Mouse (Mus musculus) left cerebral cortex, adult 18-20 months (tissue): ENCODE data around the gene Abcb6. TPM values are rescaled to one million over a fixed set of nuclear protein-coding genes. Genes with fewer than 3 reads are reported as not detected.
A peak's percentile ranks its signal among the peaks of the same experiment; 100 is the strongest.

Source experiments
- DNase-seq, 2 experiments: peaks; one replicate each; pipeline ENCODE4 v3.0.0; 2021 to 2022; ENCODE audit warnings: low spot score in 2 of 2, mixed read lengths in 1 of 2
- total RNA-seq, 2 experiments: library from RNA; stranded (reverse); gene quantifications; 2 replicates each; pipeline ENCODE4 v1.2.3; 2021

Abcb6 gene
- total RNA-seq, 2 experiments from 2014 or later = 20.4 to 22.2 TPM

DNA sequence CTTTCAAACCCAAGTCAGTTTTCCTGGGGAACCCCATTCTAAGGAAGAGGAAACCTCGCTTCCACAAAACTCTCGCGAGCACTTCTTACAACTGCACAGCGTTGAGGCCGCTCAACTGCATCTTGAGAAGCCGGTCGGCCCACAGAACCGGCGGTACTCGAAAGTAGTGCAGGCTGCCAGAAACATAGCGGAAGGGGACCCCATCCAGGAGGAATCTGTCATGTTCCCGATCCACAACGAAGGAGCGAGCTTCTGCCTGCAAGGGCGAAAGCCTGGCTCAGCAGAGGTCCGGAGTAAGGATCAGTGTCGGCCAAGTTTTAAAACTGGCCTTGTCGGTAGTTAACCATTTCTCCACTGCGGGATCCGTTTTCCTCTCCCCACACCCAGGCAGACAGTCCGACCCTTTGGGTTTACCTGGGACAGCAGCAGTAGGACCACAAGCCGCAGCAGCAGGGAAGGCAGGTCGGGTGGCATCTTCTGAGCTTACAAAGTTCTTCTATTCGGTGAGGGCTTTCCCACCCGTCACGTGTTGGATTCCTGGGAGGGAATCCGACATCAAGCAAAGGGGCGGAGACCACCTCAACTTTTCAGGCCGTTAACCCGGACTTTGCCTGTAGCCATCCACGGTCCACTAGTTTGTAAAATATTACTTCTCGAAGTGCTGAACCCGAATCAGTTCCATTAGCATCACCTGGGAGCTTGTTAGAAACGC lies 28.9 kb upstream of the Abcb6 start:
- DNase-seq = no peak

DNA sequence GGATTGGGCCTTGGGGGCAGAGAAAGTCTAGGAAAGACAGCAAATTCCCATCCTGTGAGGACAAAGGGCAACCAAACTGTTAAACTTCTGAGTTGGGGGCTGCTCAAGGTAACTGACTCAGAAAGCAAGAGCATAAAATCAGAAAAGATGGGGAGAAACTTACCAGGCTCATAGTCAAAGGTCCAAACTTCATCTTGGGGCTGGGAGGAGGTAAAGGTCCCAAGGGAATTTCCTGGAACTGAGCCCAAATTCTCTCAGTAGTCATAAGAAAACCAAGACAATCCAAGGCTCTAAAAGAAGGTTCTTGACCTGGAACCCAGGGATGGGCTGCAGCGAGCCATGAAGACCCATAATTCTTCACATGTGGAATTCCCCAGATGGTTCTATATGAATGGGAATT lies 21.0 kb upstream of the Abcb6 start:
- DNase-seq = no peak

DNA sequence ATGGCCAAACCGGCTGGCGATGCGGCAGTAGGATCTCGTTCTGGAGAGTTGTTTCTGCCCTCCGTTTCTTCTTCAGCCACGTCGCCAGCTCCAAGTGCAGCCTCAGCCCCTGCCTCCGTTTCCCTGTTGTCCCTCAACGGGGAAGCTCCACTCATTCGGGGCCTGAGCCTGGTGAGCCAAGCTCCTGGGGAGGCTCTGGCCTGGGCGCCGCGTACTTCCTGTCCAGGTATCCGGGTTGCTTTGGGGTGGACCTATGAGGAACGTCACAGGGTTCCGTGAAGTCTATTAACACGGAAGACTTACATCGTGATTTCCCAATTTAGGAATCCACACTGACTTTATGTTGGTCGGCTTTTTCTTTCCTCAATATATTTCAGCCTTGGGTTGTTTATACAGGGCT lies 12.3 kb upstream of the Abcb6 start:
- no peak for DNase-seq

DNA sequence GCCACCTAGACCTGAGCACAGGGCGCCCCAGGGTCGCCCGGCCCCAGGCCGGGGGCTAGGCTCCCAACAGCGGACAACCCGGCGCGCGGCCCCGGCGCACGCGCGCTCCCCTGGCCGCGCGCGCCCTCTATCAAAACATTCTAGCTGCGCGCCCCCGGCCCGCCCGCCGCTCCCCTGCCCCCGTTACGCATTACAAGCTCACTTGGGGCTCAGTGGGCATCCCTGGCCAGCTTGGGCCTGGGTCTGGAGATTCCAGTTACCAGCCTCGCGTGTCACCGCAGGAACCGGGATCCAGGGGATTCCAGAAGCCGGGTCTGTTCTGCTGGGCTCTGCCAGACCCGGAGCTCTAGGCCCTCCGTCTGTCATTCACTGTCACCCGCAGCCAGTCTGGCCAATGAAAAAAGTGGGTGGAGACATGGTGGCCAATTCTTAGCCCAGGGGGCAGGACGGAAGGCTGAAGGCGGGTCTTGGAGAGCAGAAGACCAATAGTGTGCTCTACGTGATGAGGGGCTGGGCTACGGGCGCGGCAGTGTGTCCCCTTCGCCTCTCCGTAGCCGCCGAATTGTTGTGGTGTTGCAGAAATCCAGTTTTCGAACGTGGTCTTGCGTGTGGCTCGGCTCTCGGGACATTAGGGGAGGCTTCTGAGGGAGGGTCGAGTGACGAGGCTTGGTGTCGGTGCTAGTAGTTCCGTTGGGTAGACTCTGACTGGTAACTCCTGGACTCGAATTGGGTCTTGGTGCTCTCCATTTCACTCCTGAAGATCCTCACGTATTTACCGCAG lies 11.6 kb upstream of the Abcb6 start, which contains the start of the genes Ankzf1 and Atg9a:
Ankzf1 (plus strand) TSS at position 530 of the 781 bp plus-strand sequence.
Atg9a (minus strand) TSS at position 575 of the 781 bp plus-strand sequence.
- peak; percentile 92 to 95 for DNase-seq

DNA sequence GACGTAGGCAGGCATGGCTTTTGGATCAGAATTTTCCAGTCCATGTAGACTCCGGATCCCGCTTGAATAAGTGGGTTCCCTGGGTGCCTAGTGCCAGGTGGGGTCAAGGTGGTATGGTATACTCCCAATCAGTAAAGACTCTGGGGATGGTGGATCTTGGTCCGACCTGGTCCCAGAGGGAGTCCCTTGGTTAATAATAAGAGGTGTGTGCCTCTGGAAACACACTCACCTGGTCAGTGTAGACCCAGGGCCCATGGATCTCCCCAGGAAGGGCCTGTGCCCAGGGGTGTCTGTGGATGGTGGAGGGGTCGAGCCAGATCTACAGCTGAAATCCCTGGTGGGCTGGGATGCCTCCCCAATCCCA lies 11.0 kb upstream of the Abcb6 start:
- no peak for DNase-seq

DNA sequence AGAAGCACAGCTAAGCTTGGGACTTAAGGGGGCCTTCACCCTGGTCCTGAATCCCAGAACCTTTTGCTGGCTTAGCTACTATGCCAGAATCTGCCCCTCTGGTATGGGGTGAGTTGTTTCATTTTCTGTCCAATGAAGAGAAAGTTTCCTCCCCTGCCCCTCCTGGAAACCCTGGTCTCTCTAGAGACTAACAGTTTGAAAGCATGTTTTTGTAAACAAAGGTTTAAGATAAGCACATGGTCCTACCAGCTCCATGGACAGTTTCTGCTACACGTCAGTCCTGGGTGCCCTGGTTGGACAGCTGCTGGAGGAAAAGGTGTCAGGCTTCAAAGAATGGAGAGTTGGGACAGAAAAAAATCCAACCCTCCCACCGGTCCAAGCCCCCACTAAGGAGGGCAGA lies 10.4 kb upstream of the Abcb6 start:
- DNase-seq = no peak

DNA sequence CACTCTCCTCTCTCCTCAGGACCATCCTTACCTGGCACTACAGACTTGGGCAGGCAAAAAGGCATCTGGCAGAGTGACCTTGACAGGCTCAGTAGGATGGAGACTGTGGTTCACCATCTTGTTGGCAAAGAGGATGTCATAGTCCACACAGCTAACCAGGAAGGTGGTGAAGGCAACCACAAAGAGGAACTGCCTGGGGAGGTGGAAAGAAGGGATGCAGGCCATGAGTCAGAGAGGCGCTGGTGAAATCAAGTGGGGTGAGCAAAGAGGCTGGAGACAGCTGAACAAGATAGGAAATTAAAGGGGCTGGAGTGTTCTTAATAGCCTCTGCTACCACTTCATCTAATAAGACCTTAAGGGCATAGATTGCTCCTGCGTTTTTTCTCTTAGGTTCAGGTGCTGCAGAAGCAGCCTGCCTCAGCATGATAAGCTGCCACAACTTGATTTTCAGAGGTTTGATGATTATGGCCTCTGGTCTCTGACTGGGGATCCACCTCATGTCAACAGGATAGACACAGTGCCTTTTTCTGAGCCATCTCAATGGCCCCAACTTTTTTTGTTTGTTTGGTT lies 7.8 kb upstream of the Abcb6 start:
- DNase-seq = no peak

DNA sequence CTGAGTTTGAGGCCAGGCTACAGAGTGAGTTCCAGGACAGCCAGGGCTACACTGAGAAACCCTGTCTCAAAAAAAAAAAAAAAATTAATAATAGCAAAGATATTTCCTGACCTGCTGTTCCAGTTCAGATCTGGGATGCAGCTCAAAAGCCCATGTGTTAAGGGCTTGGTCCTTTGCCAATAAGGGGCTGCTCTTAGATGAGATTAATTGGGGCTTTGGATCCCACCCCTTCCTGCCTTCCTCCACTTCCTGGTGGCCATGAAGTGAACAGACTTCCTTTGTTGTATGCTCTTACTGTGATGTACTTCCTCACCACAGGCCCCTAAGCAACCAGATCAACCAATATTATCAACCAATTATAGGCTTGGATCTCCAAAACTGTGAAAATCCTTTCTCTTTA lies 6.9 kb upstream of the Abcb6 start:
- DNase-seq = no peak

DNA sequence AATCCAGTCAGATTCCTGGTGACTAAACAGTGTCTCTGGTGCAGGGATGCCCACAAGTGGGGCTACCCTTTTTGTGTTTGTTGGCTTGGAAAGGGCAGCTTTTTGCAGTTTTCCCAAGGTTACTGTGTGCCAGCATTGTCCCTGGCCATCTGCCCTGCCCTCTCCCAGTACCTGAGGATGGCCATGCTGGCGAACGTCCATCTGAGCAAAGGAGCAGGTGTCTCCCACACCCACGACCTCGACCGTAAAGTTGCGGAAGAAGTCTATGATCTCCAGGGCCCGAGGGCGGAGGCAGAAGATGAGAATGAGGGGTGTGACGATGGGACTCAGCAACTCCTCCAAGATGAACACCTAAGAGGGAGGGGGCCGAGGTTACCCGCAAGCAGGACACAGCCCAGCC lies 5.3 kb upstream of the Abcb6 start:
- DNase-seq = no peak

DNA sequence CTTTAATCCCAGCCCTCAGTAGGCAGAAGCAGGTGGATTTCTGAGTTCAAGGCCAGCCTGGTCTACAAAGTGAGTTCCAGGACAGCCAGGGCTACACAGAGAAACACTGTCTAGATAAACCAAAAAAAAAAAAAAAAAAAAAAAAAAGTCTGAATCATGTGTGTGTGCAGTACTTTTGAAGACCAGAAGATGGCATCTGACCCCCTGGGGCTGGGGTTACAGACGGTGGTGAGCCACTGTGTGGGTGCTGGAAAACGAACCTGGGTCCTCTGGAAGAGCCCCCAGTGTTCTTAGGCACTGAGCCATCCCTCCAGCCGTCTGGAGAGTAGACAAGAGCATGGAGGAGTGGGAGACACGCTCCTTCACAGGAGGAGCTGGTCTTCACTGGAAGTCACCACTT lies 2.0 kb upstream of the Abcb6 start:
- no peak for DNase-seq

DNA sequence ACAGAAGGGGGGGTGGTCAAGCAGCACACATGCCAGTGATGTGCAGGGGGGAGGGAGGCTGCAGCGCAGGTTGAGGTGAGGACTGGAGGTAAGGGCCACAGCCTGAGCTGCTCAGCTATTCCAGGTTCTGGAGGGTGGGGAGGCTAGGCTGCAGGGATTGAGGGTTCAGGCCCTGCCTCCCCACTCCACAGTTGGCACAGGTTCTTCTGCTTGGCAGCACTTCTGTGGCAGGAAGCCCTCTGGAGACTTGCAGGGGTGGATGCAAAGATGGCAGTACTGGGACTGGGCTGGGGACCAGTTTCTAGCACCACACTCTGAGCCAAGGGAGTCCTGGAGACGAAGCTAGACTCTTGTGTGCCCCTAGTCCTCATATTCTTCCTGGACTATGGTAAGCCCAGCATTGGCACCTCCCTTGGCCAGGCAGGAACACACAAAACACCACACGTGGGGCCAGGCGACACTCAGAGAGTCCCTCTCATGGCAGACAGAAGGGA lies 1.2 kb upstream of the Abcb6 start:
- no peak for DNase-seq

DNA sequence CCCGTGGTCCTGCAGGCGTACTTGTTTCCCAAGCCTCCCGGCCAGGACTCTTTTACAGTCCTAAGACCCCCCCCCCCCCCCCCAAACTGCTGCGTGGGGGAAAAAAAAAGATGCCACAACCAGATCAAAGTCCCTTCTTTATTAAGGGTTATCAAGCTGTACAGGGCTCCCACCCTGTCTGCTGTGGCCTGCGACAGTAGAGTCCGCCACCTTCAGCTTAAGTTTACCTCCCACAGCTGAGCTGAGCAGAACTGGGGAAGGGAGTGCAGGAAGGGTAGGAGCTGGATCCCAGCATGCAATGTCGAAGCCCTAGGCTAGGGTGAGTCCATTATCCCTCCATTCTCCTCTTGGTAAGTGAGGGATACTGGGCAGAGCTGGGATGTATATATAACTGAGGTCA lies 549 bp upstream of the Abcb6 start:
- DNase-seq = no peak

DNA sequence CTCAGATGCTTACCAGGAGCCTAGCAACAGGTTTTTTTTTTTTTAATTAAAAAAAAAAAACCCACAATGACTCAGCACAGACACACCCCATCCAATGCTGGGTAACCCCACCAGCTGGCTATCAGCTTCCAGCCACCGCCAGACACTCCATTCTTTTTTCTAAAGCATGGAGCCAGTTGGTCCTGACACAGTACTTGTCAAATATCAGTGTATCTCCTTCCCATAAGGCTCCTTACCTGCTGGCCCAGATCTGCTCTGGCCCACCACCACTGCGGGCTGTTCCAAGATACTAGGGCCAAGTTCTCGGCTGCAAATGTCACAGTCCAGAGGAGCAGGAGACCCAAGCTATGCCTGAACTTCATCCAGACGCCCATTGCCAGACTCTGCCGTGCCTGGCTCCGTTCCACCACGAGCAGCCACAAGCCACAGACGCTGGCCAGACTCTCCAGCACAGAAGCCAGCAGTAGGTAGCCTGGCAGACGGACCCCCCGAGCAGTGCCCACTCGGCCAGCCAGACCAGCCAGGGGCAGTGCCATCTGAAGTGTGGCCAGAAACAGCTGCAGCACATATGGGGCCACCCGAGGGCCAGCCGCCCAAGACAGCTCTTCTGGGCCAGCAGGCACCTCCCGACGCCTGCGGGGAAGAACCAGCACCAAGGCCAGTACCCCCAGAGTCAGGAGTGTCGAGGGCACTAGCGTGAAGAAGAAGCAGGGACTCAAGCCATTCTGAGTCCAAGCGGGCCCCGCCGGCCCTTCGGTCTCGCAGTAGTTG lies 673 bp downstream of the Abcb6 start:
- peak; percentile 25 to 34 for DNase-seq

DNA sequence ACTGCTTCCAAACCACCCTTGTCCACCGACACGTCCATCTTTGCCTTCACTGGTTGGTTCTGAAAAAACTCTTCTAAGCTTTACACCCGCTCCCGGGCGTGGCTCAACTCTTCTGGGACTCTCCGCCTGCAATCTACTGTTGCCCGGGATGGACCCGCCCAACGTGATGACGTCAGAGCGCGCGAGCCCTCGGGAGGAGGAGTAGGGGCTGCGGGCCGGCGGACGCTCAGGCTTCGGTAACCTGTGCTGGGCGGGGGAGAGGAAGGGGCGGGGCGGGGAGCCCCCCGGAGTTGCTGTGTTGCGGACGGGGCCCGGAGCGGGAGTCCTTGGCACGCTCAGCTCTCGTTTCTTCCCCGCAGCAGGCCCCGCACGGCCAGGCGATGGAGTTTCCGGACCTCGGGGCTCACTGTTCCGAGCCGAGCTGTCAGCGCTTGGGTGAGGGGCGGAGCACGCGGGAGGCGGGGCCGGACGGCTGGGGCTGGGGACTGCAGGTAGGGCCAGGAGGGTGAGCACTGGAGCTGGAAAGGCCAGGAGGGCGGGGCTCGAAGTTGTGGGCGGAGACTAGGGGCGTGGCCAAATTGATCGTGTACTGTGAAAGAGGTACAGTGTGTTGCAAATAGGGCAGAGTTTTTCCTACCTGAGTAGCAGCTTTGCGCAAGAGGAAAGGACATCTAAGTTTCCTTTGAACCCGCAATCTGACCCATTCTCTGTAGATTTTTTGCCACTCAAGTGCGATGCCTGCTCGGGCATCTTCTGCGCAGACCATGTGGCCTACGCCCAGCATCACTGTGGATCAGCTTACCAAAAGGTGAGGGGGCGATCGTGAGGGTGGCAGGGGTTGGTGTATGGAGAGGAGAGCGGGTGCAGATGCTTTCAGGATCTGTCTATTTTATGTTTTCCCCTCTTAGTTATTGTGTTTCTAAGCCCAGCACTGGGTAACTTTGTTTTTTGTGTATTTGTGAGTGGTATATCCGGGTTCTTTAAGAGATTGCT lies 11.4 kb downstream of the Abcb6 start, which contains the start of gene Zfand2b:
Zfand2b (plus strand) TSS at position 175 of the 993 bp plus-strand sequence.
- peak; percentile 96 for DNase-seq

DNA sequence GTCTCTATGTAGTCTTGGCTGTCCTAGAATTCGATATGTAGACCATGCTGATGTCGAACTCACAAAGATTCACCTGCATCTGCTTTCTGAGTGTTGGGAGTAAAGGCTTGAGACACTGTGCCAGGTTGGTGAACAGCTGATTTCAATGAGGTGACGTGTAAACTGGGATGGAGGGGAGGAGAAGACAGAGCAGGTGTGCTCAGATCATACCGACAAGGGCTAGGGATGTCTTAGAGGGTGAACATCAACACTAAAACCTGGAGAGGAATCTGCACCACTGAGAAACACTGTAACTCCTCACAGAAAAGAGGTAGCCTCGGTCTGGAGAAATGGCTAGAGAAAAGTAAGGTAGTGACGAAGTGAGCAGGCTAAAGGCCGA lies 12.1 kb downstream of the Abcb6 start:
- no peak for DNase-seq

DNA sequence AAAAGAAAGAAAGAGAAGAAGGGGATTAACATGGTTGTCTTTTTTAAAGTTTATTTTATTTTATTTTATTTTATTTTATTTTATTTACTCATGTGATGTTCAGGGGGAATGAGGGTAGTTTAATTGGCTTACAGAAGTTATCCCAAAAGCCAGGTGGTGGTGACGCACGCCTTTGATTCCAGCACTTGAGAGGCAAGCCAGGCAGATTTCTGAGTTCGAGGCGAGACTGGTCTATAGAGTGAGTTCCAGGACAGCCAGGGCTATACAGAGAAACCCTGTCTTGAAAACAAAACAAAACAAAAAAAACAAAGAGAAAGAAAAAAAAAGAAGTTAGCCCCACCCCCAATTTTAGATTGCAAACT lies 20.0 kb downstream of the Abcb6 start:
- DNase-seq = no peak

DNA sequence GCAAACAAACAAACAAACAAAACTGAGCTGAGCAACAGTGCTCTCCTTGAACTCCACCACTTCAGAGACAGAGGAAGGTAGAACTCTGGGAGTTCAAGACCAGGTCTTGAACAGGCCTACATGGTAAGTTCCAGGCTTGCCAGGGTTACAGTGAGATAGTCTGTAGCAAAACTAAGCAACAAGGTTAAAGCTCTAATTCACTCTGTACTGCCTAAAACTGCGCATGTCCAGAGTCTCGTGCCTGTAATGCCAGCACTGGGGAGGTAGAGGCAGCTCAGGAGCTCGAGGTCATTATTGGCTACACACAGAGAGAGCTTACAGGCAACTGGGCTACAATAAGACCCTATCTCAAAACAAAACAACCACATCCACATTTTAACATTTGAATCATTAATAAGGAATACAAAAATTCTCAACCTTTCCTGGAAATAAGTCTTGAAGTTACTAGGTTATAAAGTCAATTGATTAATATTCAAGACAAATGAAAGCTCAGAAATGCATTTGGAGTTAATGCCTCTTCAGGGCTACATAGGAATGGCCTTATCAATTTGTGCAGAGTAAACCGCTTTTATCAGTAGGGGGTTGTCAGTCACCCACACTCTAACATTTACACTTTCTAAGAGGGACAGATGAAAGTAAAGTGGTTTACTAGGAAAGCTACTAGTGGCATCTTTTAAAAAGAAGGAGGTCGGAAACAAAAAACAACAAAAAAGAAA lies 20.5 kb downstream of the Abcb6 start:
- DNase-seq = no peak

DNA sequence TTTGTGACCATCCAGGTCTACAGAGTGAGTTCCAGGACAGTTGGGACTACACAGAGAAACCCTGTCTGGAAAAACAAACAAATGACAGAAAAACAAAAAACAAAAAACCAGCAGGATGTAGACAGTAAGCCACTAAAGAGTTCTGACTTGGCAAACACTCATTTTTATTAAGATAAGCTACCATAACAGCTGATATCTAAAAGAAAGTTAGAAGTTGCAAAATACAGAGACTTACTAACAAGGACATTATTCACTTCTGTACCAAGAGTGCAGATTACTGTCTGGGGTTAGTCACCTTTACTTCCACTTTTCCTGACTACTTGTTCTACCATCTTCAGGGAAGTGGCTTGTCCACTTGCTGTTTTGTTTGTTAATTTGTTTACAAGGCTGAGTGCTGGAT lies 21.2 kb downstream of the Abcb6 start:
- DNase-seq = no peak

DNA sequence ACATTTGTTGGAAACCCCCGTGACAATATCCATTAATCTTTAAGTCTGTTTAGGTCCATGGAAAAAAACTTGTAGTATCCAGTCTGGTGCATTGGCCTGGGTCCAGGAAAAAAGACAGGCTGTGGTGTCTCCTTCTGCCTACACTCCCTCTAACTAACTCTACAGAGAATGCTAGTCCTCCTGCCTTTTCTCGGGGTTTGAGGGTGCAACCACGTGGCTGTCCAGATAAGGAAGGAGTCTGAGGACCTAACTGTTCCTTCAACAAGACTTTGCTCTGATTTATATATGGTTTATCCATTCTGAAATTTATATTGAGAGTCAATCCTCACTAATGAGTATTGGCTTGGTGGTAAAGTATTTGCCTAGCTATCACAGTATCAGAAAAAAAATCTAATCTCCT lies 24.4 kb downstream of the Abcb6 start:
- DNase-seq = no peak

DNA sequence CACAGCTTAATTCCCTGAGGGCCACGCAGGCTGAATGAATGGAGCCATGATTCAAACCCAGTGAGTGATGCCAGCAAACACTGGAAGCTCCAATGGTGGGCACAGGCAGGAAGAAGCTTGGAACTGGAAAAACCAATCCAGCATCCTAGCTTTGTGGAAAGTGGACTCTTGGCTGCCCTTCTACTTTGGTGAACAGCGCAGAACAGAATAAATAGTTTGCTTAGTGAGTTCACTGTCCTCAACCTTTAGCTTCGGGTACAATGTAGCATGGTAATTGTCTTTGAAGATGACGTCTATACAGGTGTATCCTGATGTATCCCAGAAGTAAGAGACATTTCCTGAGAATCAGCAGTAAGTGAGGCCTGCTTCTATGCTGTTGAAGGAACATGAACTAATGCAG lies 31.5 kb downstream of the Abcb6 start:
- no peak for DNase-seq
